Mouse (Mus musculus): Measurements from ENCODE around the gene Prim2. TPM values are rescaled to one million over a fixed set of nuclear protein-coding genes. Genes with fewer than 3 reads are reported as not detected.

Prim2 gene
- polyA plus RNA-seq, 1 experiment from 2014 or later, result 30.5 TPM

DNA sequence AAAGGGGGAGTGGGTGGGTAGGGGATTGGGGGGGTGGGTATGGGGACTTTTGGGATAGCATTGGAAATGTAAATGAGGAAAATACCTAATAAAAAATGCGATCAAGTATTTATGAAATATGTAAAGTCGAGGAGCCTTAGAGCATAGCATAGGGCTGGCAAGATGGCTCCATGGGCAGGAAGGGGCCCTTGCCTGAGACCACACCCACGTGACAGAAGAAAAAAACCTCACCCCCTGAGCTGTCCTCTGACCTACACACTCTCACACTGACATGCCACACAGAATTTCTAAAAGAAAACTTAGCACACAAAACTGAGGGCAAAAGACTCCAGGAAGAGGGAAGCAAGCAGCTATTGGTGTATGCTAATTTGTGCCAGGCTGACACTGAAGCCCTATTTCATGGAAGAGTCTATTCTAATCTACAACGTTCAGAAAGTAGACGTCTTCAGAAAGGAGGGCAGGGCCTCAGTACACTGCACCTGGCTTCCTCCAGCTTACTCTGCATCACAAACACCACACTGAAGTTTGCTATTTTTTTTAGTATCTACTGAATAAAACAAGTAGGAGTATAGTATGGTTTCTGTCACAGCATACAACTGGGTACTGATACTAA lies 65.4 kb downstream of the Prim2 start:
- Histone ChIP-seq H3K9me3 (replicated peaks; ENCODE audit: control insufficient read depth, low read length) (no peaks in the 10 kb centered on the region), H3K4me2 (ENCODE audit: low read depth, low read length) (no peak overlapping the region), H3K36me3 (ENCODE audit: control insufficient read depth, insufficient read depth, low read length) (no peaks in the 10 kb centered on the region), H3K4me1 (ENCODE audit: control insufficient read depth, insufficient read depth, low read length) (no peaks in the 10 kb centered on the region), H3K4me3 (replicated peaks; ENCODE audit: low read length) (no peak overlapping the region), H3K9ac (ENCODE audit: low read length) (no peak overlapping the region), H3K27me3 (ENCODE audit: control insufficient read depth, insufficient read depth, low read length) (no peaks in the 10 kb centered on the region), H3K27ac (ENCODE audit: low read length) (no peak overlapping the region)
- WGBS, result 85% methylated on average over 5 of the region's 5 CpGs
- ATAC-seq (ENCODE audit: insufficient read depth, low FRiP score), result no peak

DNA sequence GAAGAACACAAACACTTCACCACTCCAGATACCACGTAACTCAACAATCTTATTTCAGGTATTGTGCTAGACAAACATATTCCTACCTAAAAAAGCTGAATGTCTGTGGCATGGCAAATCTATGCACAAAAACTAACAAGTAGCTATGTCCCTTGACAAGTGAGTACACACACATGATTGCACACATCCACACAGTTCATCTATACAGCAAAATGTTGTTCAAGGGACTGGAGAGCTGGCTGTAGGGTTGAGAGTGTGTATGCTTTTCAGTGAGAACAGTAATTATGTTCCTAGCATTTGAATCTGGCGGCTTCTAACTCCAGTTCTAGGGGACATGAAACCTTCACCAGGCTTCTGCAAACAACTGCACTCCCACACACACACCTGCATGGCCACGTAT lies 69.9 kb downstream of the Prim2 start:
- H3K4me2 ChIP-seq (ENCODE audit: low read depth, low read length), result no peak overlapping the region
- no peak for ATAC-seq (ENCODE audit: insufficient read depth, low FRiP score)
- no peak overlapping the region for H3K4me3 ChIP-seq (replicated peaks; ENCODE audit: low read length)
- H3K9me3 ChIP-seq (replicated peaks; ENCODE audit: control insufficient read depth, low read length), result 0 out of 2 replicates have a peak, but pooled peaks cover 3% of the 10 kb centered on the region
- H3K4me1 ChIP-seq (ENCODE audit: control insufficient read depth, insufficient read depth, low read length), result no peaks in the 10 kb centered on the region
- 82% methylated on average over 3 of the region's 3 CpGs for WGBS
- H3K36me3 ChIP-seq (ENCODE audit: control insufficient read depth, insufficient read depth, low read length), result no peaks in the 10 kb centered on the region
- H3K27me3 ChIP-seq (ENCODE audit: control insufficient read depth, insufficient read depth, low read length), result no peaks in the 10 kb centered on the region
- no peak overlapping the region for H3K9ac ChIP-seq (ENCODE audit: low read length)
- H3K27ac ChIP-seq (ENCODE audit: low read length), result no peak overlapping the region

DNA sequence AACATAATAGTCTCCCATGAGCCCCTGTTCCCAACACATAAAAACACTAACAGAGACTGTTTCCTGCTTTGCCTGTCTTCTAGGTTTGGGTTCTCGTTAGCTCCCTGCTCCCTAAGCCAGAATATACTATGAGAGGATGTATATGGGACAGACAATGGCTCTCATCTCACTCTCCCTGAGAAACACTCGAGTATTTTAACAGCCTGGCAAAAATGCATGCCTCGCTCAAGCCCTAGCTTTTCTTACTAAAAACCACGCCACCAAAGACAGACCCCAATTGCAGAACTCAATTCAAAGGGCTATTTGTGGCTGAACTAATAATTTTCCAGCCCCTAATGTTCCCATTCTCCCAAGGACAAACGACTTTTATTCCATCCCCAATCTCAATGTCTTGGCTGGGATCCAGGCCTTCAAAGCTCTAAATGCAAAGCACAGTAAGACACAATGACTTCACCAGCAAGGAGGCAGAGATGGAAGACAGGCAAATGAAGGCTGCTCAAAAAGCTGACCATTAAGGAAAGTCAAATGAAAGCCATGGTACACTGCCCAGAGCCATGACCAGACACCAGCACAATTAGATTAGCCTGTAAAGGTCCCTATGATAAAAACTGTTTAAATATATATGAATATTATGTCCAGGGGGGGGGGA lies 70.5 kb downstream of the Prim2 start:
- H3K4me1 ChIP-seq (ENCODE audit: control insufficient read depth, insufficient read depth, low read length), result no peaks in the 10 kb centered on the region
- ATAC-seq (ENCODE audit: insufficient read depth, low FRiP score), result 0 out of 2 replicates have a peak, but pooled peaks have one; percentile 47
- H3K9me3 ChIP-seq (replicated peaks; ENCODE audit: control insufficient read depth, low read length), result 0 out of 2 replicates have a peak, but pooled peaks cover 3% of the 10 kb centered on the region
- no peak overlapping the region for H3K27ac ChIP-seq (ENCODE audit: low read length)
- no peak overlapping the region for H3K9ac ChIP-seq (ENCODE audit: low read length)
- H3K36me3 ChIP-seq (ENCODE audit: control insufficient read depth, insufficient read depth, low read length), result no peaks in the 10 kb centered on the region
- no peaks in the 10 kb centered on the region for H3K27me3 ChIP-seq (ENCODE audit: control insufficient read depth, insufficient read depth, low read length)
- H3K4me2 ChIP-seq (ENCODE audit: low read depth, low read length), result no peak overlapping the region
- WGBS, result 83% methylated on average over 5 of the region's 5 CpGs
- H3K4me3 ChIP-seq (replicated peaks; ENCODE audit: low read length), result no peak overlapping the region

DNA sequence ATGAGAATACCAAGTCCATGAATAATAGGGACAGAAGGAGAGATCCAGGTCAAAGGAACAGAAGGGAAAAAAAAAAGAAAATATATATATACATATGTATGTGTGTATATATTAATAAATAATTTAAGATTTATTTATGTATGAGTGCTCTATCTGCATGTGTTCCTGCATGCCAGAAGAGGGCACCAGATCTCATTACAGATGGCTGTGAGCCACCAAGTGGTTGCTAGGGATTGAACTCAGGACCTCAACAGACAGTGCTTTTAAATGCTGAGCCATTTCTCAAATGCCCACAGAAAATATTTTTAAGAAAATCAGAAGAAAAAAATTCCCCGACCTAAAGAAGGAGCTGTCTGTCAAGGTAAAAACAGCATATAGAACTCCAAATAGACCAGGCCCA lies 72.6 kb downstream of the Prim2 start:
- WGBS, result 83% methylated on average over 1 of the region's 1 CpGs
- H3K9me3 ChIP-seq (replicated peaks; ENCODE audit: control insufficient read depth, low read length), result 0 out of 2 replicates have a peak, but pooled peaks cover 3% of the 10 kb centered on the region
- ATAC-seq (ENCODE audit: insufficient read depth, low FRiP score), result no peak
- no peak overlapping the region for H3K27ac ChIP-seq (ENCODE audit: low read length)
- H3K4me2 ChIP-seq (ENCODE audit: low read depth, low read length), result no peak overlapping the region
- H3K9ac ChIP-seq (ENCODE audit: low read length), result no peak overlapping the region
- no peaks in the 10 kb centered on the region for H3K4me1 ChIP-seq (ENCODE audit: control insufficient read depth, insufficient read depth, low read length)
- no peaks in the 10 kb centered on the region for H3K27me3 ChIP-seq (ENCODE audit: control insufficient read depth, insufficient read depth, low read length)
- no peaks in the 10 kb centered on the region for H3K36me3 ChIP-seq (ENCODE audit: control insufficient read depth, insufficient read depth, low read length)
- no peak overlapping the region for H3K4me3 ChIP-seq (replicated peaks; ENCODE audit: low read length)

DNA sequence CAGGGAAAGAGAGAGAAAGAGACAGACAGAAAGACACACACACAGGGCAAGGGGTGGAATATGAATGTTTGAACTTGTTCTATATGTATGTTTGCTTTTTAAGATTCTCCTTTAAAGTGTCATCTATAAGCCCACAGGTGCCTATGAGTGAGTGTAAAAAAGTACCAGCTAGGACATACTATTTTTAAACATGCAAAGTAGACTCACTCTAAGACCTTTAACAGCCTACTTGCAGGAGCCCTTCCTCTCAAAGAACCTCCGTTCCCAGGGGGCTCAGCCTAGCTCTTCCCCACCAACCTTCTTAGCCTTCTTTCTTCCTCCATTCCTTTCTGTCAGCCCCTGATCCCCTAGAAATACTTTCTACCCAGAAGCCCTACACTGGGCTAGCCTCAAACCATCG lies 73.7 kb downstream of the Prim2 start:
- 83% methylated on average over 2 of the region's 2 CpGs for WGBS
- Histone ChIP-seq H3K27me3 (ENCODE audit: control insufficient read depth, insufficient read depth, low read length) (no peaks in the 10 kb centered on the region), H3K27ac (ENCODE audit: low read length) (no peak overlapping the region), H3K4me3 (replicated peaks; ENCODE audit: low read length) (no peak overlapping the region), H3K4me1 (ENCODE audit: control insufficient read depth, insufficient read depth, low read length) (no peaks in the 10 kb centered on the region), H3K9me3 (replicated peaks; ENCODE audit: control insufficient read depth, low read length) (0 out of 2 replicates have a peak, but pooled peaks cover 3% of the 10 kb centered on the region), H3K9ac (ENCODE audit: low read length) (no peak overlapping the region), H3K36me3 (ENCODE audit: control insufficient read depth, insufficient read depth, low read length) (no peaks in the 10 kb centered on the region), H3K4me2 (ENCODE audit: low read depth, low read length) (no peak overlapping the region)
- no peak for ATAC-seq (ENCODE audit: insufficient read depth, low FRiP score)

DNA sequence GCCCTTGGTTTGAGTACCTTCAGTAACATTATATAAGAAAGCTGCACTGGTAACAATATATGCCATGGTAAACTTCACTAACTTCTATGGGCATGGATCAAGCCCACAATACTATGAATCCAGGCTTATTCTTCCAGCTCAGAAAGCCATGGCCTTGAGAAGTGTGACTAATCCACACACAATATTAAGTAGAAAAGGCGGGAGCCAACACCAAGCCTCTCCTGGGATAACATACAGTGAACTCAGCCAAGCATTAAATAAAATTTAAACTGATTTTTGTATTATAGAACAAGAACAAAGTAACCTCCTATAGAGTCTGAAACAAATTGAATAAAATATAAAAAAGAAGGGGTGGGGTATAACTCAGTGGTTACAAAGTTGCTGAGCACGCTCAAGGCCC lies 74.6 kb downstream of the Prim2 start:
- WGBS, result 90% methylated on average over 2 of the region's 2 CpGs
- no peak overlapping the region for H3K4me3 ChIP-seq (replicated peaks; ENCODE audit: low read length)
- no peaks in the 10 kb centered on the region for H3K27me3 ChIP-seq (ENCODE audit: control insufficient read depth, insufficient read depth, low read length)
- H3K27ac ChIP-seq (ENCODE audit: low read length), result no peak overlapping the region
- H3K36me3 ChIP-seq (ENCODE audit: control insufficient read depth, insufficient read depth, low read length), result no peaks in the 10 kb centered on the region
- H3K9me3 ChIP-seq (replicated peaks; ENCODE audit: control insufficient read depth, low read length), result 0 out of 2 replicates have a peak, but pooled peaks cover 3% of the 10 kb centered on the region
- no peaks in the 10 kb centered on the region for H3K4me1 ChIP-seq (ENCODE audit: control insufficient read depth, insufficient read depth, low read length)
- no peak overlapping the region for H3K4me2 ChIP-seq (ENCODE audit: low read depth, low read length)
- no peak for ATAC-seq (ENCODE audit: insufficient read depth, low FRiP score)
- no peak overlapping the region for H3K9ac ChIP-seq (ENCODE audit: low read length)

DNA sequence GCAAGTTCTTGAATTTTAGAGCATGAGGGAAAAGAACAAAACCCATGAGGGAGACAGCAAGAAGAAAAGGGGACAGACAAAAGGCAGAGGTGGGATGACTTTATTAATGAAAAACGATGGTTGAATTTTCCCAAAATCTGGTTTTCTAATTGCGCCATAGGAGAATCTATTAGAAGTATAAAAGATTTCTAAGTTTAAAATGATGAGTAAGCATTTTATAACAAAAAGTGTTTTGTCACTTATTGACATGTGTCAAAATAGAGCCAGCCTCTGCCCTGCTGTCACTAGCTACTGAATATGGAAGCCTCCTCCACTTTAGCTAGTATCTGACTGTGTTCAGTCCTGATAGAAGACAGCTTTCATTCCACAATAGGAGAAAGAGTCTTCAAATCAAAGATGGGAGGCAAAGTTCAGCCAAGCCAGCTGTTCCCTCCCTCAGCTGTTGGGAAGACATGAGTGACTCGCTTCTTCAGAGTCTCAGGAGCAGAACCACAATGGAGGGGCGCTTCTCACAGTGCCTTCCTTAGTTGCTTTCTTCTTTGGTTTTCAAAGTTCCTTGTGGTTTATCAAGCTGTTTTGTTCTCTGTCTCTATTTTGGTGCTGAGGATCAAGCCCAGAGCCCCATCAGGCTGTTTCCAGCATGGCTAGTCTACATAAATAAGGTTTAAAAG lies 75.7 kb downstream of the Prim2 start:
- 0 out of 2 replicates have a peak, but pooled peaks cover 3% of the 10 kb centered on the region for H3K9me3 ChIP-seq (replicated peaks; ENCODE audit: control insufficient read depth, low read length)
- H3K4me2 ChIP-seq (ENCODE audit: low read depth, low read length), result no peak overlapping the region
- no peaks in the 10 kb centered on the region for H3K36me3 ChIP-seq (ENCODE audit: control insufficient read depth, insufficient read depth, low read length)
- ATAC-seq (ENCODE audit: insufficient read depth, low FRiP score), result no peak
- WGBS, result 91% methylated on average over 4 of the region's 4 CpGs
- H3K27me3 ChIP-seq (ENCODE audit: control insufficient read depth, insufficient read depth, low read length), result no peaks in the 10 kb centered on the region
- no peak overlapping the region for H3K4me3 ChIP-seq (replicated peaks; ENCODE audit: low read length)
- no peak overlapping the region for H3K9ac ChIP-seq (ENCODE audit: low read length)
- no peak overlapping the region for H3K27ac ChIP-seq (ENCODE audit: low read length)
- H3K4me1 ChIP-seq (ENCODE audit: control insufficient read depth, insufficient read depth, low read length), result no peaks in the 10 kb centered on the region

DNA sequence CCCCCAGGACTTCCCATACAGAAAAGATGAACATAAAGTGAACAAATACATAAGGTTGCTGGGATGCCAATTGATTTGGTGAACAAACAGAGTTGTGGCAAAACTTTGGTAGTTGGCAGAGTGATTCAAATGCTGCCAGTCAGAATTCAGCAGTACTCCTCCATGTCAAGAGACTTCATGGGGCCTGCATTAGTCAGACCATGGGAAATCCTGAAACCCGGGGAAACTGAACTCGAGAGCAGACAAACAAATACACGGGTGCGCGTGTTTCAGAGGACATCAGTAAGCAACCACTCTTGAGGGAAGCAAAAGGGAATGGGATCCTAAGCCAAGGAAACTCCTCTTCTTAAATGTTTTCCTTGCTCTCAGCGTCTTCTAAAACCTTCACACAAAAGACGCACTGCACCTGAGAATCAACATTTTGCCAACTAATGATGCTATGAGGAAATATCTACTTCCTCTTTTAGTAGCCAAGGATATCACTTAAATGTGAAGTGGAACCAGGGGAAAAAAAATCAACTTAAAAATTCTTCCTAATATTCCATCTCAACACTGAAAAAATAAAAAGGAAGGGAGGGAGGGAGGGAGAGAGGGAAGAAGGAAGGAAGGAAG lies 77.5 kb downstream of the Prim2 start:
- H3K9ac ChIP-seq (ENCODE audit: low read length), result no peak overlapping the region
- H3K4me2 ChIP-seq (ENCODE audit: low read depth, low read length), result no peak overlapping the region
- no peak overlapping the region for H3K27ac ChIP-seq (ENCODE audit: low read length)
- no peak overlapping the region for H3K4me3 ChIP-seq (replicated peaks; ENCODE audit: low read length)
- WGBS, result 90% methylated on average over 7 of the region's 7 CpGs
- H3K27me3 ChIP-seq (ENCODE audit: control insufficient read depth, insufficient read depth, low read length), result no peaks in the 10 kb centered on the region
- no peaks in the 10 kb centered on the region for H3K9me3 ChIP-seq (replicated peaks; ENCODE audit: control insufficient read depth, low read length)
- no peaks in the 10 kb centered on the region for H3K4me1 ChIP-seq (ENCODE audit: control insufficient read depth, insufficient read depth, low read length)
- no peaks in the 10 kb centered on the region for H3K36me3 ChIP-seq (ENCODE audit: control insufficient read depth, insufficient read depth, low read length)
- no peak for ATAC-seq (ENCODE audit: insufficient read depth, low FRiP score)

Measured in stomach, embryonic 16.5 days (tissue).